Mouse (Mus musculus): ENCODE data around the gene Thoc6. TPM values are rescaled to one million over a fixed set of nuclear protein-coding genes. Genes with fewer than 3 reads are reported as not detected.
A peak's percentile ranks its signal among the peaks of the same experiment; 100 is the strongest.

The Thoc6 gene
- total RNA-seq (2014; fragmentation: Nextera tagmentation): 49.8 and 50.2 TPM in 2 replicates
- total RNA-seq (2017): 37.1 and 39.3 TPM in 2 replicates

DNA sequence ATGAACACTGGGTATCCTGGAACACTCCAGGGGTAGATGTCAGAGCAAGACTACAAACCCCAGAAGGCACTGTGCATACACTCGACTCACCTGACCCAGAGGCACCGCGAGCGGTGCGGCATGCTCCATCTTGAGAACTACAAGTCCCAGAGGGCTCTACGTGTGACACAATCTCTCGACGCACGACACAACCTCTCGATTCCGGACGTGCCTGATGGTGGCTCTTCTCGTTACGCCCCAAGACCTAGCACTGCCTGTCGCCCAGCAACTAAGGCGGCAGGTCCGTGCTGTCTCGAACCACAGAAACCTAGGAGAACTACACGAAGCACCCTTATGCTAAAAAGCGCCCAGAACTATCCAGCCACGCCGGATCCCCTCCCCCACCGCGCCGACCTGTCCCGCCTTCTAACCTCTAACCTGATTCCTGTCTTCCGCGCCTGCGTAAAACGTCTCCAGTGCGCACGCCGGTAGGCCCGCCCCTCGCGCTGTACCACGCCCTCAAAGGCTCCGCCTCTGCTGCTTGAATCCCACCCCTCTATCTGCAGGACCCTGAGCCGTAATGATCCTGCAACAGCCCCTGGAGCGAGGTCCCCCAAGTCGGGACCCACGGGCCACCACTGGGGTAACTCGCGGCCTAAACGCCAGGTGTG lies at the start of gene Thoc6, which contains the start of gene Hcfc1r1:
Gene Thoc6 (minus strand): TSS at position 459 of the 650 bp plus-strand sequence.
Gene Hcfc1r1 (plus strand): TSS at position 173 of the 650 bp plus-strand sequence.
- peak; percentile 65 for ATAC-seq (replicated peaks; ENCODE audit: poor library complexity, severe bottlenecking)

DNA sequence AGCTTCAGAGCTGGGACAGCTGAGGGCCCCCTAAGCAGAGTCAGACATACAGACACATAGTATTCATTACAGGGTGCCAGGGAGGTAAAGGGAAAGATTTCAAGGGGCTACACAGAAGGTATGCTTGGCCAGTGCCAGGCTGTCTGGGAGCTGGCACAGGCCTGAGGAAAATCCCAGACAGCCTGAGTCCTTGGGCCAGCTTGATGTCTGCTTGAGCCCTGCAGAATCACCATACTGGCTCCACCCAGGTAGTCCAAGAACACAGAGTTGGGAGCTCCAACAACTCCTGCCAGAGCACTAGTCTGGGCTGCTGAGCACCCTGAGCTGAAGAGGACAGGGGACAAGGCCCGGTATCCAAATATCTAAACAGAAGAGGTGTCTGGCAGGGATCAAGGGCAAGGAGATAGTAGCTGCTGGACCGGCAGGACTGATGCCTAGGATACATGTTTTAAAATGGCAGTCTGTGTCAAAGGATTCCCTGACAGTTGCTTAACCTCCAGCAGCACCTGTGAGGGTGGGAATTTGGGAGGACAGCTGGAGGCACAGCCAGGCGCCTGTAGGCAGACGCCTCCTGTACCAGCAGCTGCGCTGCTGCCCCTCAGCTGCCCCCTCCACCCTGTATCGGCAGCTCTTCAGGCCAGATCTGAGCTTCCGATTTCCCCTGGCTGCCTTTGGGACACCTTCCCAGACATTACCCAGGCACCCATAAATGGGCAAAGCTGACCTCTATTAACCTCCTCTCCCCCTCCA lies 48.9 kb upstream of the Thoc6 start, which contains the start of gene 1520401A03Rik:
Gene 1520401A03Rik (minus strand): TSS at position 408 of the 750 bp plus-strand sequence.
- ATAC-seq (replicated peaks; ENCODE audit: poor library complexity, severe bottlenecking): no peak

DNA sequence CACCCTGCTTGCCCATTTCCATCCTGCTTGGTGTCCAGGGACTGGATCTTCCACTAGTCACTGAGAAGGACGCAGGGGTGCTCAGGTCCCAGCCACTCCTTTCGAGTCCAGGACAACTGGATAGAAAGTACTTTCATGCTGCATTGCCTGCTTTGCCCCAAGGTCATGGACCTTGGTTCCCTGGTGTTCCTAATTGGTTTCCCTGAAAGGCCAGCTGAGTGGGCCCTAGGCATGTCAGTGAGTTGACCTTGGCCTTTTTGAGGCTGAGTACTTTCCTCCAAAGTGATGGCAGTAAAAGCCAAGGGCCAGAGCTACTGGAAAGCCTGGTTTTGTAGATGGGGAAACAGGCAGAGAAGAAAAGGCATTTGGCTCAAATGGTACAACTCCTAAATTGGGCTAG lies 48.2 kb upstream of the Thoc6 start:
- ATAC-seq (replicated peaks; ENCODE audit: poor library complexity, severe bottlenecking): no peak

DNA sequence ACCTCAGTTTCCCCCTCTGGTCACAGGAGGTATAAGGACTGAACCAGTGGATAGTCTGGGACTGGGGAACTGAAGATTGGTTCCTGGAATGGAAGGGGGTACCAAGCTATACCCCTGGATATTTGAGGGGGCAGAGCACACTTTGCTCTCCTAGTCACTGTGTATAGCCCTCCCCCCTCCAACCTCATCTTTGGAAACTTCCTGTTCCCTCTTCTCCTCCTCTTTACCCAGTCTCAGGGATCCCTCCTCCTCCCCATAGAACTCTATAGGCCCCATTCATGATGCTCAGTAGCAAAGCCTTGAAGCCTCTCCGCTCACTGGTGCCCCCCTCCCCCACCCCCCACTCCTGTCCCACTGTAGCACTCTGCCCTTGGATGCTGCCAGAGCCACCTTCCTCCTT lies 45.8 kb upstream of the Thoc6 start:
- ATAC-seq (replicated peaks; ENCODE audit: poor library complexity, severe bottlenecking): peak; percentile 56; the same call in 1 of the 2 replicates

DNA sequence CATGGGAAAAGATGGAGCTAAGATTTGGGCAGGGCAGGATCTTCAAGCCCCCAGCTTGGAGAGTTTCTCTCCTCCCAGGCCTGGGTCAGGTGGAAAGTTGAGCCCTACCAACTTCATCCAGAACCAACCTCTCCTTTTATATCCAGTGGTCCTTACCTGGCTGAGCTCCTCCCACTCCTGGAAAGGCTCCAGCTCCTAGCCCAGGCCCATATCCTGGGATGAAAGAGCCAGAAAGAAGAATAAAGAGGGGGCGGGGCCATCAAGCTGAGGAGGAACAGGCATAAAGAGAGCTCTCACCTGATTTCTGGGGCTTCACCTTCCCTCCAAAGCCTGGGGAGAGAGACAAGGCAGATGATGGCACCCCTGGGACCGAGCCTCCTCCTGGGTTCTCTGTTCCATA lies 43.3 kb upstream of the Thoc6 start:
- ATAC-seq (replicated peaks; ENCODE audit: poor library complexity, severe bottlenecking): no peak

DNA sequence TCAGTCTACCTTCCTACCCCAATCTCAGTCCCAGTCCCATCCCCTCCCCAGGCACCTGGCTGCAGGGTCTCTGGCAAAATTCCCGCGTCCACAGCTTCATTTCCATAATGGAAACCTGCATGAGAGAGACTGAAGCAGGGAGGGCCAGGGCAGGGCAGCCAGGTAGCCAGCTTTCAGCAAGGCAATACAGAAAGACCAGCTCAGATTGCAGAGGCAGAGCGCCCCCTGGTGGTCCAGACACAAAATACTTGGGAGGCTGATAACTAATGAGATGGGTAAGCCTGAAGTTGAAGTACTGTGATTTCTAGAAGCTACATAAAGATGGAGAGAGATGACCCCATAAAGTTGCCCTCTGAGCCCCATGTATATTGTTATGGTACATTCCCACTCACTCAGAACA lies 32.5 kb upstream of the Thoc6 start:
- peak; percentile 79 for ATAC-seq (replicated peaks; ENCODE audit: poor library complexity, severe bottlenecking)

DNA sequence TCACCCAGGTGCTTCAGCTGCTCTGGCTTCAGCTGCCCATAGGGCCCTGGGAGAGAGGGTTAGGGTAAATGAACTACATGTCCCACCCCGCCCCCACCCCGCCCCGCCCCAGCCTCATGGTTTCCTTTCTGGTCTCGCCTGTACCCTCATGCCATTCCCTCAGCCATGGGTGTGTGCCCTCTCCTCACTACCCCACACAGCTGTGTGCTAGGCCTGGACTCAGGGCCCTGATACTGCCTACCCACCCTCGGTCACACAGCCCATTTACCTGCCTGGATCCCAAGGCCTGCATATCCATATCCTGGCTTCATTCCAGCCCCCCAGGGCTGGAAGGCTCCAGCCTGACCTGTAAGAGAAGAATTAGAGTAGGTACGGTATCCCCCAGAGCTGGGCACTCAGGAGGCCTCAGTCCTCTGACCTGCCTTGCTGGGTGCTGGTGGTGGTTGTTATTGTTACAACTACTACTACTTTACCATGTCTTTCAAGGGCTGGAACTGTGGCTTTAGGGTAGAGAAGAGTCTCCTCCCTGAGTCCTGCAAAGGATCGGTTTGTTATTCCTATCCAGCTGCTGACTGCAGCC lies 31.9 kb upstream of the Thoc6 start:
- ATAC-seq (replicated peaks; ENCODE audit: poor library complexity, severe bottlenecking): no peak

DNA sequence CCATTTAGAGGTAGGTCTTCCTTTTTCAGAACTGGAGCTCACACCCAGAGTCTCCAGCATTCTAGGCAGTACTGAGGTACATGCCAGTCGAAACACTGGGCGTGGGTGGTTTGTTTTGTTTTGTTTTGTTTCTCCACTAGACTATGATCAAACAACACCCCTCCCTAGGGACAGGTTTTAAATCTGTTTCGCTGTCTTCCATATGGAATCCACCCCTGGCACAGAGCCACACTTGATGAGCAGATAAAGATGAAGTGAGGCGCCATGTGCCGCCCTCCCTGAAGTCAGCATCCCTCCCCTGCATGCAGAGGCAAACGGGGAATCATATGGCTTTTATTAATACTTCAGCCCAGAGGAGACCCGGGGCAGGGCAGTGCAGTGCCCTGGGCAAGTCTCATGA lies 31.1 kb upstream of the Thoc6 start:
- ATAC-seq (replicated peaks; ENCODE audit: poor library complexity, severe bottlenecking): no peak

DNA sequence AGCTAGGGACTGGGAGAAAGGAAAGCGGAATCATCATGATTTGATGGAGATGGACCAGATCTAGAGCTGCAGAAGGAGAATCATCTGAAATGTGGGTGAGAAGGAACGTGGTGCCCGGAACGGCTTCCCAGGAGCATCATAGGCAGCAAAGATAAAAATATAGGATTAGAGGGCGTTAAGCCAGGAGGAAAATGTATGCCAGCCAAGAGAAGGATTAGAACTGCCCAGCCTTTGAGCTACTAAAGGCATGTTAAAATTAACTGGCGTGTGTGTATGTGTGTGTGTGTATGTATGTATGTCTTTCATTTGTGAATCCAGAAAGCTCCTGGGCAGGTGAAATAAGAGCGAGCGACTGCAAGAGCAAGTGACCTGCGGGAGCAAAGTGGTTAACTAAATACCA lies 29.6 kb upstream of the Thoc6 start:
- ATAC-seq (replicated peaks; ENCODE audit: poor library complexity, severe bottlenecking): no peak

DNA sequence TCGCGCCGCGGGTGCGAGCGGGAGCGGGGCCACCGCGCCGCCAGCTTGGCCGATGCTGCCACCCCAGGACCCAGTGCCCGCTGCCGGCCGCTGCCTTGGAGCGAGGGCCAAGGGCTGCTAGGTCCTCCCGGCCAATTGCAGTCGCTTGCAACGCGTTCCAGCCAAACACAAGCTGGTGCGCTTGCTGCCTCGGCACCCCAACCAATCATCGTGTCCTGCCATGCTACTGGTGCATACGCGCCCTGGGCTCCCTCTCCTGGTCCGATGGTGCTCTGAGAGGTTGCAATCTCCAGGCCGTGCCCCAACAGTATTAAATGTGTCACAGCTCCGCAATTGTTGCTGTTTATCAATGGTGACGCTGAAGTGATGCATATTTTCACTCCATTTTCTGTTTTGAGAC lies 26.4 kb upstream of the Thoc6 start:
- ATAC-seq (replicated peaks; ENCODE audit: poor library complexity, severe bottlenecking): peak; percentile 99

DNA sequence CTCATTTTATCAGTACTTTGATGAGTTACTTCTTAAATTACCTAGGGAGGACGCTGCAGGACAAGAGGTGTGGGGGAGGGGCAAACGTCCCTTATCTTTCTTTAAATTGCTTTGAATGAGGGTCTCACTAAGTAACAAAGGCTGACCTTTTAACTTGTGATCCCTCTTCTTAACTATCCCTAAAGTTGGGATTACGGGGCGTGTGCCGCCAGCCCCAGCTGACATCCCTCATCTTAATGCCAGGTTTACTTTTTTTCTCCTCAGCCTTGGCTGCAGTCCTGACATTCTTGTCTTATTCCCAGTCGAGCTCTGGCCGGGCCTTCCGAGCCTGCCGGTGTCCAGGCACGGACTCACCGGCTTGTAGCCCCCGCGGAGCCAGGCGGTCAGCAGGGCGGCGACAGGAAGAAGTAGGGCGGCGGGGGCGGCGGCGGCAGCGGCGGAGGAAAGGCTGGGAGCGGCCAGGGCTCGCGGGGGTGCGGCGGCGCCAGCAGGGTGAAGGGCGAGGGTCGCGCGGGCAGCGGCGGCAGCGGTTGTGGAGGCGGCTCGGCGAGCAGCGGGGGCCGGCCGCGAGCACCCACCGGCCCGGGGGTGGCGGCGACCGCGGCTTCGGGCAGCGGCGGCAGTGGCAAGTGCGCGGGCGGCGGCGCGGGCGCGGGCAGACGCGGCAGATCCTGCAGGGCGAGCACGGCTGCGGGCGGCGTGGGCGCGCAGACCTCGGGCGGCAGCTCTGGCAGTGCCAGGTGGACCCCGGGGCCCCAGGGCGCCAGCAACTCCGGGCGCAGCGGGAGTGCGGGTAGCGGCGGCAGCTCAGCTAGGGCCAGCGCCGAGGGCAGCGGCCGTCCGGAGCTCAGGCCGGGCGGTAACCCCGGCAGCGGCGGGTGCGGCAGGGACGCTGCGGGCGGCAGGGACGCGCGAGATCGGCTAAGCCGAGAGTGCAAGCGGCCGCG lies 25.7 kb upstream of the Thoc6 start:
- ATAC-seq (replicated peaks; ENCODE audit: poor library complexity, severe bottlenecking): peak; percentile 20

DNA sequence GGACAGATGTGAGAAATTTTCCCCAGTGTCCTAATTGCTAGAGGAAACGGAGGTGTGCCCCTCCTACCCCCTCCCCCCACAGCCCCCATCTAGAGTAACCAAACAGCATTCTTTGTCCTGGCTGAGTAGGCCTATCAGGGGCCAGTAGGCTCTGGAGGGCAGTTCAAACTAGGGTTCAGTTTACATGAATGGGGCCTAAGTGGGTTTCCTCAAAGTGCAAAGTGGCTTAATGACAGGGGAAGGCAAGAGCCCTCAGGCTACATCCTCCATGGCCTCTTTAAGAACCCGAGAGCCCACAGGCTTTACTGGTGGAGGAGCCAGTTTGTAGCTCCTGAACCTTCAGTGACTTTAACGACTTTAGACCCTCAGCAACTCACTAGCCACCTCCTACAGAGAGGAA lies 22.1 kb upstream of the Thoc6 start:
- no peak for ATAC-seq (replicated peaks; ENCODE audit: poor library complexity, severe bottlenecking)

DNA sequence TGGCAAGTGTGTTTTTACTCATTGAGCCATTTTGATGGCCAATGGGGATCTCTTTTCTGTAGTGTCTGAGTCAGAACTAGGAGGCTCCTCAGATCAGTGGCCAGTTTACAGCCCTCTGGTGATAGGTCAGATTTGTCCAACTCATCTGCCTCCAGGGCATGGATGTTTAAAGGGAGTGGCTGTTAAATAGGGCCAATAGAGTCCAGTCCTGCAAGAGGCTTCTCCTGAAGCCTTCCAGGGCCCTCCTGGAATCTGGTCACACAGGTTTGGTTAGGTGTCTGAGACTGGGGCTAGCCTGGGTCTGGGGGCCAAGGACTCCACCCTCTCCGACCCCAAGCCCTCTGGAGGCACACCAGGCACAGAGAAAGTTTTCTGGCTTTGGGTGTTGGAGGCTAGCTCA lies 20.8 kb upstream of the Thoc6 start:
- ATAC-seq (replicated peaks; ENCODE audit: poor library complexity, severe bottlenecking): no peak

DNA sequence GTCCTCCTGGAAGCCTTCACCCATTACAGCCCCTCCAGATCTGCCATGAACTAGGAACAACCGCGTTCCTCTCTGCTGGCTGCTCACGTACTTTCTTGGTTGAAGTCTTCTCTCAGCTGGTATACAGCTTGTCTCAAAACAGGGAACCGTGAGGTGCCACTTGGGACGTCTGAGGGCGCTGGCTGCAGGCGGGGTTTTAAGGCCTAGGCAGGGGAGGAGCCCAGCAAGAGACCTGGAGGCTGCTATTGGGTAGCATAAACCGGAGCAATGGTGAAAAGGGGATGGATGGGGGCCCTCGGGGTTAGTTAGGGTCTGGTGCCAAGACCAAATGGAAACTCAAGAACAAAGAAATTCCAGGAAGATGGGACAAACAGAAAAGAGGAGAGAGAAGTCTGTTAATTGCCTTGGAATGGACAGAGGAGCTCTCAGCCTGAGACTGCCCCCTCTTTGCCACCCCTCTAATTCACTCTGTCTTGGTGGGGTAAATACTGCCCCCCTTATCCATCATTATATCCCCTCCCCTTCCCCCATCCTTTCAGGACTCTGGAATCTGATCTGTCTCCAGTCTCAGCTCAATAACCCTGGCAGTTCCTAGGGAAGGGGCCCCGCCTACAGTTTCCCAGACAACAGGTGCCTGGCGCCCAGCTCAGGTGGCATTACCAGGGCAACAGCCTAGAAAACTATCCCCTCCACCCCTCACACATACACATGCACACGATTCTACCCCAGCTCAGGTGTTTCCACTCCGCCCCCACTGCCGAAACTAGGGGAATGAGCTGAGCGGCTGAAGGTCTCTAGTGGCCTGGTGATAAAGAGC lies 10.4 kb upstream of the Thoc6 start, which contains the start of gene Cldn9:
Gene Cldn9 (minus strand): TSS at position 171 of the 817 bp plus-strand sequence.
- peak; percentile 52 for ATAC-seq (replicated peaks; ENCODE audit: poor library complexity, severe bottlenecking)

DNA sequence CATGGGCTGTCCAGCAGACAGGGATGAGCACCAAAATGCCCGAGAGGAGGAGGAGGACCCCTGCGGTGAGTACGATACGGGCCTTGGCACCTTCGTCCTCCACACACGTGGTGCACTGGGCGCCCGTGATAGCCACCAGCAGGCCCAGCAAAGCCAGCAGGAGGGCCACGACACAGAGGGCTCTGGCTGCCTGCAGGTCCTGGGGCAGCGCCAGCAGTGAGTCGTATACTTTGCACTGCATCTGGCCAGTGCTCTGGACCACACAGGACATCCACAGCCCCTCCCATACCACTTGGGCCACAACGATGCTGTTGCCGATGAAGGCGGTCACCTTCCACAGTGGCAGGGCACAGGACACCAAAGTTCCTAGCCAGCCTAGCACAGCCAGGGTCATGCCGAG lies 9.5 kb upstream of the Thoc6 start:
- ATAC-seq (replicated peaks; ENCODE audit: poor library complexity, severe bottlenecking): 0 out of 2 replicates have a peak, but pooled peaks have one; percentile 11

DNA sequence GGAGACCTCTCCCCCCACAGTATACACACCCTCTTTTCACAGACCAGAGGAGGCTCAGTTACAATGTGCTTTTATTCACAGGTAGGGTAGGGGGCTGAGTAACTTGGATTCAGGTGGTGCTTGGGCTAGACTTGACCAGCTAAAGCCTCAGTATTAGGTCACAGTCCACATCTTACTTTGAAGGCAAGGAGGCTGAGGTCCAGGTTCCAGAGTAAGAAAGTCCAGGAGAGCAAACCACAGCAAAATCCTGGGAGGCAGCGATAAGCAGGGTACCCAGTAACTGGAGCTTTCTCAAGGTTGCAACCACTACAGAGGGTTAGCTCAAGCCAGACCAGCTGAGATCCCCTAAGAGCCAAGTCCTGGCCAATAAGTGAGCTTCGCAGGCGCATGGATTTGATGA lies 8.8 kb upstream of the Thoc6 start:
- ATAC-seq (replicated peaks; ENCODE audit: poor library complexity, severe bottlenecking): no peak

DNA sequence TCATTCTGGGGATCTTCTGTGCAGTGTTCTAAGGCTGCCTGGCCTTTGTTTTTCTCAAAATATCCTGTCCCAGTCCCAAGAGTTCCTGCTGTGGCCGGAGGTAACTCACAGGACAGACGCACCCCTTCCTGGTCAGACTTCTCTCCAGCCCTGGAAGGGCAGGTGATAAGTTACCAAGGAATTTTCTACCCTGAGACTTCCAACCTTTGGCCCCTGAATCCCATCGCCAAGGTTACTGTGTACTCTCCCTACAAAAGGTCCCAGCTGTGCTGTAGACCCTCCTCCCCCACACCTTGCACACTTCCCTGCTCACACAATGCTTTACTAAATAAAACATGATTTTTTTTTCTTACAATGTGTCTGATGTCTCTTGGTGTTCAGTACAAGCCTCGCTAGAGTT lies 8.4 kb upstream of the Thoc6 start:
- no peak for ATAC-seq (replicated peaks; ENCODE audit: poor library complexity, severe bottlenecking)

DNA sequence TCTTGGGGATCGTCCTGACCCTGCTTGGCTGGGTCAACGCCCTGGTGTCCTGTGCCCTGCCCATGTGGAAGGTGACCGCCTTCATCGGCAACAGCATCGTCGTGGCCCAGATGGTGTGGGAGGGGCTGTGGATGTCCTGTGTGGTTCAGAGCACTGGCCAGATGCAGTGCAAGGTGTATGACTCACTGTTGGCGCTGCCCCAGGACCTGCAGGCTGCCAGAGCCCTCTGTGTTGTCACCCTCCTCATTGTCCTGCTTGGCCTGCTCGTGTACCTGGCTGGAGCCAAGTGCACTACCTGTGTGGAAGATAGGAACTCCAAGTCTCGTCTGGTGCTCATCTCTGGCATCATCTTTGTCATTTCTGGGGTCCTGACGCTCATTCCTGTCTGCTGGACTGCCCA lies 7.4 kb upstream of the Thoc6 start:
- ATAC-seq (replicated peaks; ENCODE audit: poor library complexity, severe bottlenecking): no peak

DNA sequence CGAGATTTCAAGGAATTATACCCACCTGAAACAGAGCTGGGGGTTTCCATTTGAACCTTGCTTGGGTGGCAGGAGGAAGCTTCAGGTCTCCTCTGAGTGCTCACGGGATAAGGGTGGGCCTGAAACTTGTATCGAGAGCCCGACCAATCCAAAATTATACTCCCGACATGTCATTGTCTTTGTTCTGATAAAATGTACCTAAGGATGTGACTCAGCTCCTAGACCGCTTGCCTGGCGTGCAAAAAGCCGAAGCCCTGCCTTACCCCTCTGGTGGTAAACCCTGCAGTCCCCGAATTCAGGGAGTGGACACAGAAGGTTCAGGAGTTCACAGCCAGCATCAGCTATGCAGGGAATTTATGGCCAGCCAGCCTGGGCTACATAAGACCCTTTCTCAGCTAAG lies 6.7 kb upstream of the Thoc6 start:
- ATAC-seq (replicated peaks; ENCODE audit: poor library complexity, severe bottlenecking): no peak

All from granulocyte monocyte progenitor cell, adult 5-6 weeks (primary cell).